Mouse (Mus musculus): ENCODE measurements around the gene Ndufb7. TPM values are rescaled to one million over a fixed set of nuclear protein-coding genes. Genes with fewer than 3 reads are reported as not detected.
"Not testable (repeated sequence)": the region's sequence is repeated elsewhere in the genome, so short reads cannot be mapped to it uniquely, and the experiment has no call there.

The Ndufb7 gene
- 298 and 304 TPM in 2 replicates for polyA plus RNA-seq (2015; fragmentation: Nextera tagmentation; extraction: Ambion mirVana)

GRCm38 (mm10) chr8:83566469-83567395, at the start of gene Ndufb7:
Gene Ndufb7 (plus strand): TSS chr8:83566671.
- Histone ChIP-seq H3K9ac (replicated peaks) (peak within 1 kb of the TSS; percentile 85), H3K27ac (ENCODE audit: low read depth) (peak within 1 kb of the TSS; percentile 87), H3K36me3 (replicated peaks; ENCODE audit: insufficient read depth, low read length) (peaks cover 6% of the 10 kb centered on the region), H3K4me2 (ENCODE audit: low read depth, low read length) (peak within 1 kb of the TSS; percentile 78), H3K9me3 (ENCODE audit: low read length) (no peaks in the 10 kb centered on the region), H3K4me3 (ENCODE audit: low read depth, low read length) (peak within 1 kb of the TSS; percentile 82), H3K4me1 (ENCODE audit: insufficient read depth) (peaks cover 26% of the 10 kb centered on the region), H3K27me3 (ENCODE audit: insufficient read depth, low read length) (no peaks in the 10 kb centered on the region)
- peak; percentile 94 for DNase-seq
- no peak for TF ChIP-seq EP300 (IDR thresholded peaks at IDR 0.05; ENCODE audit: low read depth)
- peak; percentile 99 for TF ChIP-seq CTCF (IDR thresholded peaks at IDR 0.05; ENCODE audit: low read depth)
- WGBS (ENCODE audit: insufficient replicate concordance) = 1% methylated on average over 48 of the region's 48 CpGs
- peak; percentile 93 for ATAC-seq

- Histone ChIP-seq H3K27ac (ENCODE audit: low read depth) (no peak overlapping the region), H3K4me3 (ENCODE audit: low read depth, low read length) (no peak overlapping the region), H3K4me1 (ENCODE audit: insufficient read depth) (no peaks in the 10 kb centered on the region), H3K9me3 (ENCODE audit: low read length) (no peaks in the 10 kb centered on the region), H3K4me2 (ENCODE audit: low read depth, low read length) (no peak overlapping the region), H3K27me3 (ENCODE audit: insufficient read depth, low read length) (no peaks in the 10 kb centered on the region), H3K36me3 (replicated peaks; ENCODE audit: insufficient read depth, low read length) (no peaks in the 10 kb centered on the region), H3K9ac (replicated peaks) (no peak overlapping the region)
- TF ChIP-seq EP300 (IDR thresholded peaks at IDR 0.05; ENCODE audit: low read depth) (no peak), CTCF (IDR thresholded peaks at IDR 0.05; ENCODE audit: low read depth) (no peak)
- ATAC-seq (no peak), DNase-seq (no peak)
- WGBS (ENCODE audit: insufficient replicate concordance) = 53% methylated on average over 3 of the region's 3 CpGs
These were observed 46.0 kb upstream of the Ndufb7 start for GRCm38 (mm10) chr8:83520432-83520831.

- not testable (repeated sequence) for H3K36me3 ChIP-seq (replicated peaks; ENCODE audit: insufficient read depth, low read length); H3K4me1 ChIP-seq (ENCODE audit: insufficient read depth); DNase-seq; H3K27me3 ChIP-seq (ENCODE audit: insufficient read depth, low read length); H3K4me2 ChIP-seq (ENCODE audit: low read depth, low read length); H3K9me3 ChIP-seq (ENCODE audit: low read length); H3K9ac ChIP-seq (replicated peaks); ATAC-seq; H3K27ac ChIP-seq (ENCODE audit: low read depth); H3K4me3 ChIP-seq (ENCODE audit: low read depth, low read length)
- WGBS (ENCODE audit: insufficient replicate concordance) = 73% methylated on average over 3 of the region's 3 CpGs
These were observed 45.6 kb upstream of the Ndufb7 start for GRCm38 (mm10) chr8:83520907-83521306.

- no peaks in the 10 kb centered on the region for H3K27me3 ChIP-seq (ENCODE audit: insufficient read depth, low read length)
- H3K4me2 ChIP-seq (ENCODE audit: low read depth, low read length) = no peak overlapping the region
- DNase-seq (no peak), ATAC-seq (no peak)
- WGBS (ENCODE audit: insufficient replicate concordance) = 20% methylated on average over 1 of the region's 1 CpGs
- TF ChIP-seq CTCF (IDR thresholded peaks at IDR 0.05; ENCODE audit: low read depth) = no peak
- no peak for TF ChIP-seq EP300 (IDR thresholded peaks at IDR 0.05; ENCODE audit: low read depth)
- H3K27ac ChIP-seq (ENCODE audit: low read depth) = no peak overlapping the region
- H3K4me3 ChIP-seq (ENCODE audit: low read depth, low read length) = no peak overlapping the region
- H3K9me3 ChIP-seq (ENCODE audit: low read length) = no peaks in the 10 kb centered on the region
- H3K4me1 ChIP-seq (ENCODE audit: insufficient read depth) = no peaks in the 10 kb centered on the region
- H3K9ac ChIP-seq (replicated peaks) = no peak overlapping the region
- no peaks in the 10 kb centered on the region for H3K36me3 ChIP-seq (replicated peaks; ENCODE audit: insufficient read depth, low read length)
These were observed 45.2 kb upstream of the Ndufb7 start for GRCm38 (mm10) chr8:83521310-83521709.

GRCm38 (mm10) chr8:83534802-83535201, 31.7 kb upstream of the Ndufb7 start:
- WGBS (ENCODE audit: insufficient replicate concordance) = 77% methylated on average over 2 of the region's 2 CpGs
- no peaks in the 10 kb centered on the region for H3K4me1 ChIP-seq (ENCODE audit: insufficient read depth)
- H3K36me3 ChIP-seq (replicated peaks; ENCODE audit: insufficient read depth, low read length) = no peaks in the 10 kb centered on the region
- H3K4me2 ChIP-seq (ENCODE audit: low read depth, low read length) = no peak overlapping the region
- no peak overlapping the region for H3K27ac ChIP-seq (ENCODE audit: low read depth)
- H3K27me3 ChIP-seq (ENCODE audit: insufficient read depth, low read length) = no peaks in the 10 kb centered on the region
- H3K9me3 ChIP-seq (ENCODE audit: low read length) = no peaks in the 10 kb centered on the region
- no peak overlapping the region for H3K9ac ChIP-seq (replicated peaks)
- TF ChIP-seq CTCF (IDR thresholded peaks at IDR 0.05; ENCODE audit: low read depth) (no peak), EP300 (IDR thresholded peaks at IDR 0.05; ENCODE audit: low read depth) (no peak)
- no peak for DNase-seq
- no peak for ATAC-seq
- no peak overlapping the region for H3K4me3 ChIP-seq (ENCODE audit: low read depth, low read length)

GRCm38 (mm10) chr8:83535736-83536135, 30.7 kb upstream of the Ndufb7 start, which contains the start of gene Olfr370:
Gene Olfr370 (plus strand): TSS chr8:83535780.
- Histone ChIP-seq H3K9me3 (ENCODE audit: low read length) (no peaks in the 10 kb centered on the region), H3K9ac (replicated peaks) (no peak within 1 kb of the TSS), H3K36me3 (replicated peaks; ENCODE audit: insufficient read depth, low read length) (no peaks in the 10 kb centered on the region), H3K27ac (ENCODE audit: low read depth) (no peak within 1 kb of the TSS), H3K4me2 (ENCODE audit: low read depth, low read length) (no peak within 1 kb of the TSS), H3K27me3 (ENCODE audit: insufficient read depth, low read length) (no peaks in the 10 kb centered on the region), H3K4me3 (ENCODE audit: low read depth, low read length) (no peak within 1 kb of the TSS), H3K4me1 (ENCODE audit: insufficient read depth) (no peaks in the 10 kb centered on the region)
- TF ChIP-seq EP300 (IDR thresholded peaks at IDR 0.05; ENCODE audit: low read depth) (no peak), CTCF (IDR thresholded peaks at IDR 0.05; ENCODE audit: low read depth) (no peak)
- WGBS (ENCODE audit: insufficient replicate concordance) = 44% methylated on average over 3 of the region's 3 CpGs
- DNase-seq = no peak
- no peak for ATAC-seq
